Mouse (Mus musculus) macrophage (primary cell): ENCODE results near the gene Mamdc4. TPM values are rescaled to one million over a fixed set of nuclear protein-coding genes. Genes with fewer than 3 reads are reported as not detected.

Experiments used
- H3K27ac ChIP-seq: fragments of 350-480 bp; formaldehyde crosslinking; 2 replicates; pipeline ENCODE4 v1.9.0; 2021
- H3K36me3 ChIP-seq: fragments of 350-480 bp; formaldehyde crosslinking; 2 replicates; pipeline ENCODE4 v1.9.0; 2021; ENCODE audit errors: inconsistent target
- H3K4me3 ChIP-seq: fragments of 350-480 bp; formaldehyde crosslinking; 2 replicates; pipeline ENCODE4 v1.9.0; 2021; ENCODE audit errors: inconsistent target
- H3K79me2 ChIP-seq: fragments of 350-480 bp; formaldehyde crosslinking; 2 replicates; pipeline ENCODE4 v1.9.0; 2021; ENCODE audit errors: inconsistent target
- WGBS: methylation state at CpG from one replicate; pipeline ENCODE4 v1.1.7; 2026; ENCODE audit warnings: inconsistent platforms; ENCODE audit not compliant: missing documents; 5-methylcytosine and 5-hydroxymethylcytosine counted together
- polyA plus RNA-seq: library from polyadenylated mRNA; stranded (reverse); fragments of 250-400 nt; gene quantifications from 3 replicates; pipeline ENCODE4 v1.2.4, GENCODE M21; 2018; ENCODE audit warnings: inconsistent platforms

Mamdc4 gene
- polyA plus RNA-seq, 1 experiment from 2014 or later = 0.04 TPM

- Histone ChIP-seq H3K36me3 (peaks cover 27% of the 10 kb centered on the region), H3K79me2 (peaks cover 88% of the 10 kb centered on the region), H3K27ac (no peak overlapping the region), H3K4me3 (no peak overlapping the region)
- 98% methylated on average over 4 of the region's 4 CpGs for WGBS
These were observed 34.1 kb downstream of the Mamdc4 start for GRCm38 (mm10) chr2:25540541-25540948.

- 96% methylated on average over 8 of the region's 8 CpGs for WGBS
- H3K36me3 ChIP-seq = peaks cover 32% of the 10 kb centered on the region
- peaks cover 60% of the 10 kb centered on the region for H3K79me2 ChIP-seq
- H3K4me3 ChIP-seq = no peak overlapping the region
- H3K27ac ChIP-seq = no peak overlapping the region
These were observed 38.1 kb downstream of the Mamdc4 start for GRCm38 (mm10) chr2:25536531-25536930.

GRCm38 (mm10) chr2:25534866-25535182 lies 39.8 kb downstream of the Mamdc4 start:
- Histone ChIP-seq H3K36me3 (peaks cover 46% of the 10 kb centered on the region), H3K27ac (no peak overlapping the region), H3K79me2 (peaks cover 43% of the 10 kb centered on the region), H3K4me3 (no peak overlapping the region)
- 100% methylated on average over 2 of the region's 2 CpGs for WGBS

- Histone ChIP-seq H3K36me3 (peaks cover 47% of the 10 kb centered on the region), H3K4me3 (no peak overlapping the region), H3K79me2 (peaks cover 38% of the 10 kb centered on the region; the same call in 1 of the 2 replicates), H3K27ac (no peak overlapping the region)
- WGBS = 76% methylated on average over 3 of the region's 3 CpGs
These were observed 40.3 kb downstream of the Mamdc4 start for GRCm38 (mm10) chr2:25534178-25534865.

GRCm38 (mm10) chr2:25533707-25534106 lies 40.9 kb downstream of the Mamdc4 start:
- Histone ChIP-seq H3K79me2 (peaks cover 32% of the 10 kb centered on the region; the same call in 1 of the 2 replicates), H3K36me3 (peaks cover 51% of the 10 kb centered on the region), H3K27ac (no peak overlapping the region), H3K4me3 (no peak overlapping the region)
- 100% methylated on average over 2 of the region's 2 CpGs for WGBS

- 91% methylated on average over 9 of the region's 9 CpGs for WGBS
- H3K79me2 ChIP-seq = no peaks in the 10 kb centered on the region
- no peak overlapping the region for H3K4me3 ChIP-seq
- H3K36me3 ChIP-seq = peaks cover 90% of the 10 kb centered on the region
- no peak overlapping the region for H3K27ac ChIP-seq
These were observed 47.9 kb downstream of the Mamdc4 start for GRCm38 (mm10) chr2:25526510-25527302.

Other genes with a start within 250 kb of the Mamdc4 start
- 36.0 to 43.5 TPM (median 43.4 TPM) in 3 replicates for gene Man1b1, start 242.5 kb downstream of the Mamdc4 start, polyA plus RNA-seq
- gene Dpp7, start 218.5 kb downstream of the Mamdc4 start, polyA plus RNA-seq = 101 to 192 TPM (median 107 TPM) in 3 replicates
- 55.8 to 128 TPM (median 119 TPM) in 3 replicates for gene Uap1l1, start 209.2 kb downstream of the Mamdc4 start, polyA plus RNA-seq
- 0.13 to 0.73 TPM in 2 of 3 replicates, not detected in the other for gene Sapcd2, start 202.5 kb downstream of the Mamdc4 start, polyA plus RNA-seq
- 0.07 TPM in 1 of 3 replicates, not detected in the others for gene Entpd2, start 179.0 kb downstream of the Mamdc4 start, polyA plus RNA-seq
- 1.2 to 2.9 TPM (median 2.5 TPM) in 3 replicates for gene Npdc1, start 175.5 kb downstream of the Mamdc4 start, polyA plus RNA-seq
- 1.3 to 2.4 TPM (median 2.2 TPM) in 3 replicates for gene Fut7, start 151.6 kb downstream of the Mamdc4 start, polyA plus RNA-seq
- gene Abca2, start 146.1 kb downstream of the Mamdc4 start, polyA plus RNA-seq = 9.5 to 19.7 TPM (median 13.5 TPM) in 3 replicates
- not detected in 3 replicates for gene Clic3, start 118.0 kb downstream of the Mamdc4 start, polyA plus RNA-seq
- gene Paxx, start 113.8 kb downstream of the Mamdc4 start, polyA plus RNA-seq = 6.0 to 12.9 TPM (median 6.4 TPM) in 3 replicates
- not detected in 3 replicates for gene Ptgds, start 104.8 kb downstream of the Mamdc4 start, polyA plus RNA-seq
- gene Lcn12, start 80.9 kb downstream of the Mamdc4 start, polyA plus RNA-seq = not detected in 3 replicates
- gene Fbxw5, start 74.1 kb downstream of the Mamdc4 start, polyA plus RNA-seq = 21.9 to 35.3 TPM (median 28.7 TPM) in 3 replicates
- gene C8g, start 73.1 kb downstream of the Mamdc4 start, polyA plus RNA-seq = 0.14 to 2.1 TPM in 2 of 3 replicates, not detected in the other
- gene Traf2, start 27.9 kb downstream of the Mamdc4 start, polyA plus RNA-seq = 6.2 to 13.5 TPM (median 12.4 TPM) in 3 replicates
- gene Edf1, start 17.0 kb downstream of the Mamdc4 start, polyA plus RNA-seq = 258 to 279 TPM (median 262 TPM) in 3 replicates
- 9.0 to 13.7 TPM (median 13.0 TPM) in 3 replicates for gene Phpt1, start 379 bp upstream of the Mamdc4 start, polyA plus RNA-seq
- 0.07 to 0.50 TPM (median 0.26 TPM) in 3 replicates for gene Ajm1, start 6.9 kb upstream of the Mamdc4 start, polyA plus RNA-seq
- 48.4 to 64.3 TPM (median 52.1 TPM) in 3 replicates for gene Rabl6, start 33.7 kb upstream of the Mamdc4 start, polyA plus RNA-seq
- not detected in 3 replicates for gene Ccdc183, start 42.8 kb upstream of the Mamdc4 start, polyA plus RNA-seq
- 22.2 to 28.7 TPM (median 23.3 TPM) in 3 replicates for gene Tmem141, start 47.2 kb upstream of the Mamdc4 start, polyA plus RNA-seq
- 12.7 to 19.5 TPM (median 16.6 TPM) in 3 replicates for gene Fcna, start 53.2 kb upstream of the Mamdc4 start, polyA plus RNA-seq
- not detected in 3 replicates for gene Lcn8, start 78.3 kb upstream of the Mamdc4 start, polyA plus RNA-seq
- gene Lcn5, start 83.1 kb upstream of the Mamdc4 start, polyA plus RNA-seq = not detected in 3 replicates
- gene Lcn6, start 101.9 kb upstream of the Mamdc4 start, polyA plus RNA-seq = not detected in 3 replicates
- not detected in 3 replicates for gene Lcn10, start 107.9 kb upstream of the Mamdc4 start, polyA plus RNA-seq
- not detected in 3 replicates for gene Obp2a, start 125.2 kb upstream of the Mamdc4 start, polyA plus RNA-seq
- 8.6 to 19.6 TPM (median 15.7 TPM) in 3 replicates for gene Bmyc, start 131.9 kb upstream of the Mamdc4 start, polyA plus RNA-seq
- gene Obp2b, start 162.2 kb upstream of the Mamdc4 start, polyA plus RNA-seq = not detected in 3 replicates
- not detected in 3 replicates for gene Lcn3, start 190.7 kb upstream of the Mamdc4 start, polyA plus RNA-seq
- gene Lcn11, start 202.2 kb upstream of the Mamdc4 start, polyA plus RNA-seq = not detected in 3 replicates
- gene Gm13539, start 207.4 kb upstream of the Mamdc4 start, polyA plus RNA-seq = not detected in 3 replicates
- not detected in 3 replicates for gene Glt6d1, start 241.0 kb upstream of the Mamdc4 start, polyA plus RNA-seq
- gene Lcn9, start 248.3 kb upstream of the Mamdc4 start, polyA plus RNA-seq = not detected in 3 replicates